Mouse (Mus musculus): ENCODE measurements around the gene Fpr-rs7. TPM values are rescaled to one million over a fixed set of nuclear protein-coding genes. Genes with fewer than 3 reads are reported as not detected.

Gene Fpr-rs7
- not detected for polyA plus RNA-seq (2014; fragmentation: Illumina TruSeq; extraction: RNeasy Lipid Tissue Mini Kit (QIAGEN cat#74804); ENCODE audit: insufficient read depth, low read depth, low replicate concordance)

GRCm38 (mm10) chr17:20114126-20114525 lies at the start of gene Fpr-rs7:
Gene Fpr-rs7, minus strand, starts transcription at chr17:20114226.

Other genes with a start within 250 kb of the Fpr-rs7 start
- not detected for gene Vmn2r104, start 65.9 kb downstream of the Fpr-rs7 start, polyA plus RNA-seq (2014; fragmentation: Illumina TruSeq; extraction: RNeasy Lipid Tissue Mini Kit (QIAGEN cat#74804); ENCODE audit: insufficient read depth, low read depth, low replicate concordance)
- gene Fpr-rs6, start 68.9 kb upstream of the Fpr-rs7 start, polyA plus RNA-seq (2014; fragmentation: Illumina TruSeq; extraction: RNeasy Lipid Tissue Mini Kit (QIAGEN cat#74804); ENCODE audit: insufficient read depth, low read depth, low replicate concordance), result not detected
- not detected for gene Vmn2r105, start 120.8 kb upstream of the Fpr-rs7 start, polyA plus RNA-seq (2014; fragmentation: Illumina TruSeq; extraction: RNeasy Lipid Tissue Mini Kit (QIAGEN cat#74804); ENCODE audit: insufficient read depth, low read depth, low replicate concordance)
- gene Vmn2r106, start 171.3 kb upstream of the Fpr-rs7 start, polyA plus RNA-seq (2014; fragmentation: Illumina TruSeq; extraction: RNeasy Lipid Tissue Mini Kit (QIAGEN cat#74804); ENCODE audit: insufficient read depth, low read depth, low replicate concordance), result not detected
- gene Vmn2r107, start 231.0 kb upstream of the Fpr-rs7 start, polyA plus RNA-seq (2014; fragmentation: Illumina TruSeq; extraction: RNeasy Lipid Tissue Mini Kit (QIAGEN cat#74804); ENCODE audit: insufficient read depth, low read depth, low replicate concordance), result not detected

All from lung, adult 10 weeks (tissue).